25 mouse cellular contexts compared by ENCODE assay signal in the genomic region with DNA sequence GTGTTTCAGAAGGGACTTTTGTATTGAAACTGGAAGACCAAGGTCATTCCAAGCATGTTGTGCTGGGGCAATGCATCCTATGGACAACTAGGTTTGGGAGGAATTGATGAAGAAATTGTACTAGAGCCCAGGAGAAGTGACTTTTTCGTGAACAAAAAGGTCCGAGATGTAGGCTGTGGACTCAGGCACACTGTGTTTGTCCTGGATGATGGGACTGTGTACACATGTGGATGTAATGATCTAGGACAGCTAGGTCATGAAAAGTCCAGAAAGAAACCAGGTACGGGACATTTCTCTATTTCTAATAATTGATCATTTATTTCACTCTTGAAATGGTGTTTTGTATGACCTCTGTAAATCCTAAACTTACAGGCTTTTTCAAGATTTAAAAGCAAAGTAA. TPM values are rescaled to one million over a fixed set of nuclear protein-coding genes. Genes with fewer than 3 reads are reported as not detected.
A peak's percentile ranks its signal among the peaks of the same experiment; 100 is the strongest.
DNase-seq lines count a peak whose midpoint lies in the region; ATAC-seq and TF ChIP-seq lines count a peak whose summit lies in the region.
"Had no signal": no experiment of that assay in that cellular context is flagged by ENCODE, and none has a peak within 500 bp of the region (broad histone marks: within the 10 kb centered on the region; RNA-seq: fewer than 3 reads in every experiment).

No protein-coding gene starts in this region.

- no peak for TF ChIP-seq POLR2A in CH12.LX (IDR thresholded peaks at IDR 0.05; ENCODE audit: low read depth, low read length)
- TF ChIP-seq POLR2A in bone marrow, adult 2 months (IDR thresholded peaks at IDR 0.05; ENCODE audit: borderline replicate concordance, control insufficient read depth, low read depth, low read length) = no peak

- no peak overlapping the region for H3K27ac ChIP-seq in heart, postnatal 0 days (ENCODE audit: low read depth)
- no peak overlapping the region; the same call in 1 of the 2 replicates for H3K27ac ChIP-seq in CH12.LX (ENCODE audit: insufficient read depth, low read depth)
- no peak overlapping the region for H3K27ac ChIP-seq in bone marrow, adult 2 months (ENCODE audit: control insufficient read depth, insufficient read depth, low read depth, low read length, poor library complexity)
- no peak overlapping the region for H3K27ac ChIP-seq in liver, embryonic 15.5 days (replicated peaks)
- H3K27ac ChIP-seq: hindbrain, embryonic 15.5 days; midbrain, embryonic 10.5 days; neural tube, embryonic 12.5 days had no signal

- no peak for DNase-seq in heart, postnatal 0 days (ENCODE audit: low spot score)
- no peak for DNase-seq in heart, adult 18-20 months
- no peak for DNase-seq in CH12.LX (ENCODE audit: extremely low read depth)
- no peak for DNase-seq in thymus, postnatal 4 days
- DNase-seq in ovary, postnatal 10 days (ENCODE audit: low spot score) = no peak
- DNase-seq: adrenal gland, postnatal 36 days; cerebellum, adult 8-10 months; heart, postnatal 4 days; kidney, postnatal 4 days; layer of hippocampus, adult 9-11 months; lung, embryonic 14.5 days; lung, postnatal 36 days; right cerebral cortex, adult 18-20 months; thymus, adult 18-20 months had no signal

- H3K36me3 ChIP-seq in heart, postnatal 0 days (replicated peaks; ENCODE audit: control insufficient read depth, insufficient read depth, low read length) = peaks cover 17% of the 10 kb centered on the region
- peaks cover 11 to 28% of the 10 kb centered on the region in 2 experiments for H3K36me3 ChIP-seq in CH12.LX (replicated peaks in 1 of 2; ENCODE audit: control insufficient read depth in 1 of 2, insufficient read depth in 1 of 2, low read length in 1 of 2)
- H3K36me3 ChIP-seq in liver, embryonic 15.5 days (replicated peaks) = peaks cover 32% of the 10 kb centered on the region

- no peaks in the 10 kb centered on the region for H3K9me3 ChIP-seq in heart, postnatal 0 days (replicated peaks; ENCODE audit: control insufficient read depth, low read length)
- H3K9me3 ChIP-seq in CH12.LX (replicated peaks; ENCODE audit: low read length) = no peaks in the 10 kb centered on the region
- no peaks in the 10 kb centered on the region for H3K9me3 ChIP-seq in liver, embryonic 15.5 days (replicated peaks)
- H3K9me3 ChIP-seq: heart, embryonic 12.5 days; hindbrain, embryonic 15.5 days; midbrain, embryonic 10.5 days; neural tube, embryonic 12.5 days had no signal

- dilution Hi-C loops in CH12.LX (cut with MboI; ENCODE audit: extremely low pct_ligation_motif_present, extremely low pct_unique_long_range_greater_than_20kb, low sequenced_read_pairs) = no loop called here

- no peak for TF ChIP-seq EP300 in heart, postnatal 0 days (IDR thresholded peaks at IDR 0.05; ENCODE audit: low read depth)
- no peak for TF ChIP-seq EP300 in CH12.LX (IDR thresholded peaks at IDR 0.05; ENCODE audit: low read length)

- ATAC-seq in heart, postnatal 0 days (ENCODE audit: insufficient read depth, low read depth) = no peak
- ATAC-seq in liver, embryonic 15.5 days (ENCODE audit: insufficient read depth) = no peak
- ATAC-seq: forebrain, embryonic 16.5 days; intestine, embryonic 16.5 days had no signal

- in situ Hi-C loops in CH12.LX (cut with MboI; ENCODE audit: low pct_ligation_motif_present, low pct_unique_long_range_greater_than_20kb, low sequenced_read_pairs) = no loop called here

- peaks cover 53% of the 10 kb centered on the region for H3K79me2 ChIP-seq in CH12.LX (replicated peaks; ENCODE audit: control insufficient read depth, extremely low read depth, insufficient read depth, poor library complexity, severe bottlenecking)

- no peak overlapping the region for H3K4me3 ChIP-seq in heart, postnatal 0 days (ENCODE audit: low read depth, low read length)
- H3K4me3 ChIP-seq in CH12.LX (replicated peaks in 1 of 3; ENCODE audit: low read depth in 2 of 3, low read length in 2 of 3, poor library complexity in 1 of 3) = peak overlapping the region; percentile 50 to 99 (median 84)
- peak overlapping the region; percentile 28 for H3K4me3 ChIP-seq in bone marrow, adult 2 months (replicated peaks; ENCODE audit: control insufficient read depth, low read depth, low read length)
- H3K4me3 ChIP-seq in liver, embryonic 15.5 days (replicated peaks) = peak overlapping the region; percentile 25
- H3K4me3 ChIP-seq: heart, embryonic 12.5 days; hindbrain, embryonic 15.5 days; midbrain, embryonic 10.5 days; neural tube, embryonic 12.5 days had no signal

- no peak overlapping the region for H3K9ac ChIP-seq in heart, postnatal 0 days (replicated peaks; ENCODE audit: low read depth, low read length)
- peak overlapping the region; percentile 44; the same call in 1 of the 2 replicates for H3K9ac ChIP-seq in CH12.LX (ENCODE audit: insufficient read depth, low read depth)
- H3K9ac ChIP-seq in liver, embryonic 15.5 days = no peak overlapping the region
- H3K9ac ChIP-seq: heart, embryonic 12.5 days; hindbrain, embryonic 15.5 days; lung, embryonic 14.5 days; neural tube, embryonic 12.5 days had no signal

- H3K4me2 ChIP-seq in heart, postnatal 0 days (ENCODE audit: low read depth, low read length) = peak overlapping the region; percentile 17; the same call in 1 of the 2 replicates
- H3K4me2 ChIP-seq in CH12.LX (ENCODE audit: insufficient read depth, low read depth, poor library complexity, severe bottlenecking) = peak overlapping the region; percentile 84
- peak overlapping the region; percentile 46 for H3K4me2 ChIP-seq in liver, embryonic 15.5 days
- H3K4me2 ChIP-seq: heart, embryonic 12.5 days; hindbrain, embryonic 15.5 days; lung, embryonic 14.5 days; neural tube, embryonic 12.5 days had no signal

- TF ChIP-seq CTCF in heart, postnatal 0 days (IDR thresholded peaks at IDR 0.05; ENCODE audit: low read depth) = no peak
- no peak for TF ChIP-seq CTCF in CH12.LX (conservative IDR thresholded peaks at IDR 0.05 in 1 of 2, IDR thresholded peaks at IDR 0.05 in 1 of 2; ENCODE audit: low read depth in 2 of 2, low read length in 2 of 2)
- no peak for TF ChIP-seq CTCF in bone marrow, adult 2 months (IDR thresholded peaks at IDR 0.05; ENCODE audit: control insufficient read depth, insufficient read depth, low read length)

- no peak for TF ChIP-seq RAD21 in CH12.LX (IDR thresholded peaks at IDR 0.05; ENCODE audit: low read depth, low read length)

- 88% methylated on average over 3 of the region's 3 CpGs for WGBS in heart, postnatal 0 days
- 87% methylated on average over 3 of the region's 3 CpGs for WGBS in bone marrow, adult 2 months
- WGBS in liver, embryonic 15.5 days (ENCODE audit: insufficient replicate concordance) = 68% methylated on average over 3 of the region's 3 CpGs

- peaks cover 7% of the 10 kb centered on the region; the same call in 1 of the 2 replicates for H3K4me1 ChIP-seq in heart, postnatal 0 days (ENCODE audit: control insufficient read depth, insufficient read depth)
- peaks cover 4 to 41% of the 10 kb centered on the region in 2 experiments for H3K4me1 ChIP-seq in CH12.LX (ENCODE audit: control insufficient read depth in 1 of 2, insufficient read depth in 2 of 2)
- H3K4me1 ChIP-seq in bone marrow, adult 2 months (ENCODE audit: control insufficient read depth, insufficient read depth, low read length) = no peaks in the 10 kb centered on the region; the same call in 1 of the 2 replicates
- peaks cover 28% of the 10 kb centered on the region for H3K4me1 ChIP-seq in liver, embryonic 15.5 days (replicated peaks)

- no peaks in the 10 kb centered on the region for H3K27me3 ChIP-seq in heart, postnatal 0 days (ENCODE audit: control insufficient read depth, insufficient read depth, low read length)
- no peaks in the 10 kb centered on the region for H3K27me3 ChIP-seq in CH12.LX (replicated peaks)
- no peaks in the 10 kb centered on the region for H3K27me3 ChIP-seq in liver, embryonic 15.5 days
- H3K27me3 ChIP-seq: heart, embryonic 12.5 days; hindbrain, embryonic 15.5 days; neural tube, embryonic 12.5 days had no signal

TF ChIP-seq in CH12.LX, 34 proteins besides CTCF, POLR2A, EP300 and RAD21:
- TF ChIP-seq USF1 (IDR thresholded peaks at IDR 0.05; ENCODE audit: low read depth, low read length) (no peak), POLR2AphosphoS2 (IDR thresholded peaks at IDR 0.05; ENCODE audit: low read depth, low read length) (no peak), MXI1 (IDR thresholded peaks at IDR 0.05; ENCODE audit: low read depth, low read length) (no peak), RCOR1 (conservative IDR thresholded peaks at IDR 0.05; ENCODE audit: low read depth, low read length) (no peak), USF2 (conservative IDR thresholded peaks at IDR 0.05; ENCODE audit: low read depth, low read length) (no peak), MEF2A (IDR thresholded peaks at IDR 0.05; ENCODE audit: borderline replicate concordance, low read depth, low read length) (no peak)

RNA-seq across cellular contexts. Expression of gene Herc4, which starts 2.2 kb away (rescaled TPM):
- 45.1 and 46.3 TPM in 2 replicates for total RNA-seq in heart, postnatal 0 days (2014; rRNA removed; ENCODE audit: low replicate concordance)
- 24.9 and 25.0 TPM in 2 replicates for polyA plus RNA-seq in heart, postnatal 0 days (2015; fragmentation: Nextera tagmentation; extraction: Ambion mirVana)
- 10 to 100 TPM; 33.5 to 36.3 TPM for total RNA-seq in heart, adult 18-20 months (2021)
- total RNA-seq in CH12.LX (2012; rRNA removed) (36.6 TPM in 2 replicates), CH12.LX (2014; rRNA removed) (96.1 and 101 TPM in 2 replicates)
- polyA plus RNA-seq in CH12.LX (2012; ENCODE audit: insufficient read length, low read depth) = 56.2 and 68.1 TPM in 2 replicates
- 29.9 and 76.5 TPM in 2 replicates for polyA plus RNA-seq in bone marrow, adult 2 months (2011; ENCODE audit: insufficient read depth, insufficient read length, low replicate concordance, missing spikeins)
- polyA plus RNA-seq in liver, embryonic 15.5 days (2015; fragmentation: Nextera tagmentation; extraction: Ambion mirVana) = 26.8 and 31.3 TPM in 2 replicates

RNA-seq across cellular contexts. Expression of gene Mypn, which starts 42.1 kb away (rescaled TPM):
- total RNA-seq in heart, postnatal 0 days (2014; rRNA removed; ENCODE audit: low replicate concordance) = 26.5 and 33.5 TPM in 2 replicates
- polyA plus RNA-seq in heart, postnatal 0 days (2015; fragmentation: Nextera tagmentation; extraction: Ambion mirVana) = 12.2 and 12.7 TPM in 2 replicates
- total RNA-seq in heart, adult 18-20 months (2021) = 100 to 1,000 TPM in 1 of 2 experiments, 10 to 100 TPM in 1; 94.1 to 106 TPM
- total RNA-seq in CH12.LX (2012; rRNA removed) (0.08 and 0.17 TPM in 2 replicates), CH12.LX (2014; rRNA removed) (0.39 and 0.47 TPM in 2 replicates)
- polyA plus RNA-seq in CH12.LX (2012; ENCODE audit: insufficient read length, low read depth) = 0.46 and 0.81 TPM in 2 replicates
- 0.31 TPM in 1 of 2 replicates, not detected in the other for polyA plus RNA-seq in bone marrow, adult 2 months (2011; ENCODE audit: insufficient read depth, insufficient read length, low replicate concordance, missing spikeins)
- 0.21 and 0.30 TPM in 2 replicates for polyA plus RNA-seq in liver, embryonic 15.5 days (2015; fragmentation: Nextera tagmentation; extraction: Ambion mirVana)
- total RNA-seq: MEL; monocyte, adult 5-6 weeks had no signal
- polyA plus RNA-seq: intestine, embryonic 16.5 days; kidney, embryonic 14.5 days had no signal

Comparison
In these comparisons a context has a peak if more than half of its experiments do, and no peak if none do; other contexts are left out.
1. H3K4me2 ChIP-seq: peak in every context shown above with its lines; median percentile 84 in CH12.LX; 46 in liver, embryonic 15.5 days; 17 in heart, postnatal 0 days.